8 mouse cellular contexts compared by ENCODE assay signal in genomic region chr17:34032806-34033205, GRCm38 (mm10). TPM values are rescaled to one million over a fixed set of nuclear protein-coding genes. Genes with fewer than 3 reads are reported as not detected.
DNase-seq lines count a peak whose midpoint lies in the region; ATAC-seq and TF ChIP-seq lines count a peak whose summit lies in the region.

No protein-coding gene starts in this region.

- ATAC-seq in heart, postnatal 0 days (ENCODE audit: insufficient read depth, low read depth), result no peak
- no peak for ATAC-seq in liver, embryonic 13.5 days (ENCODE audit: low read depth)
- ATAC-seq in stomach, embryonic 14.5 days (ENCODE audit: insufficient number of reproducible peaks, insufficient read depth, low FRiP score, low read depth), result no peak

- DNase-seq in gastrocnemius, postnatal 10 days, result peak; percentile 31
- no peak for DNase-seq in gastrocnemius, postnatal 14 days
- peak; percentile 48 for DNase-seq in thymus, postnatal 14 days
- DNase-seq in thymus, postnatal 10 days (ENCODE audit: low spot score in 2 of 2), result no peak
- no peak for DNase-seq in heart, postnatal 0 days (ENCODE audit: low spot score)
- DNase-seq in liver, embryonic 13.5 days, result no peak
- DNase-seq in urinary bladder, adult 18-20 months (ENCODE audit: low spot score in 2 of 2), result no peak

- H3K36me3 ChIP-seq in heart, postnatal 0 days (replicated peaks; ENCODE audit: control insufficient read depth, insufficient read depth, low read length), result peaks cover 51% of the 10 kb centered on the region
- H3K36me3 ChIP-seq in liver, embryonic 13.5 days, result peaks cover 63% of the 10 kb centered on the region
- peaks cover 54% of the 10 kb centered on the region for H3K36me3 ChIP-seq in stomach, embryonic 14.5 days (ENCODE audit: control insufficient read depth, insufficient read depth, low read length)

- no peak for TF ChIP-seq CTCF in heart, postnatal 0 days (IDR thresholded peaks at IDR 0.05; ENCODE audit: low read depth)

- H3K27ac ChIP-seq in heart, postnatal 0 days (ENCODE audit: low read depth), result peak overlapping the region; percentile 96; the same call in 1 of the 2 replicates
- H3K27ac ChIP-seq in liver, embryonic 13.5 days, result peak overlapping the region; percentile 92
- H3K27ac ChIP-seq in stomach, embryonic 14.5 days (ENCODE audit: low read length), result no peak overlapping the region

- peak overlapping the region; percentile 63 for H3K4me3 ChIP-seq in heart, postnatal 0 days (ENCODE audit: low read depth, low read length)
- peak overlapping the region; percentile 94 for H3K4me3 ChIP-seq in liver, embryonic 13.5 days (replicated peaks)
- H3K4me3 ChIP-seq in stomach, embryonic 14.5 days (ENCODE audit: low read depth, low read length), result peak overlapping the region; percentile 65

- peak overlapping the region; percentile 85 for H3K4me2 ChIP-seq in heart, postnatal 0 days (ENCODE audit: low read depth, low read length)
- peak overlapping the region; percentile 96 for H3K4me2 ChIP-seq in liver, embryonic 13.5 days
- peak overlapping the region; percentile 71 for H3K4me2 ChIP-seq in stomach, embryonic 14.5 days (replicated peaks; ENCODE audit: low read depth, low read length)

- intact Hi-C loops in gastrocnemius, postnatal 14 days (cut with DNase I; ENCODE audit: low total_unique reads), result no loop called here

- TF ChIP-seq EP300 in heart, postnatal 0 days (IDR thresholded peaks at IDR 0.05; ENCODE audit: low read depth), result no peak

- WGBS in heart, postnatal 0 days, result 45% methylated on average over 9 of the region's 9 CpGs
- WGBS in liver, embryonic 13.5 days (ENCODE audit: insufficient replicate concordance), result 24% methylated on average over 9 of the region's 9 CpGs
- WGBS in stomach, embryonic 14.5 days, result 56% methylated on average over 9 of the region's 9 CpGs

- H3K9ac ChIP-seq in heart, postnatal 0 days (replicated peaks; ENCODE audit: low read depth, low read length), result peak overlapping the region; percentile 73
- H3K9ac ChIP-seq in liver, embryonic 13.5 days, result peak overlapping the region; percentile 93
- H3K9ac ChIP-seq in stomach, embryonic 14.5 days (replicated peaks; ENCODE audit: low read depth, low read length), result peak overlapping the region; percentile 94

- H3K9me3 ChIP-seq in heart, postnatal 0 days (replicated peaks; ENCODE audit: control insufficient read depth, low read length), result no peaks in the 10 kb centered on the region
- no peaks in the 10 kb centered on the region for H3K9me3 ChIP-seq in liver, embryonic 13.5 days (replicated peaks)
- H3K9me3 ChIP-seq in stomach, embryonic 14.5 days (ENCODE audit: control insufficient read depth, low read depth, low read length), result no peaks in the 10 kb centered on the region

- H3K4me1 ChIP-seq in heart, postnatal 0 days (ENCODE audit: control insufficient read depth, insufficient read depth), result peaks cover 21% of the 10 kb centered on the region
- peaks cover 57% of the 10 kb centered on the region for H3K4me1 ChIP-seq in liver, embryonic 13.5 days (replicated peaks)
- peaks cover 25% of the 10 kb centered on the region for H3K4me1 ChIP-seq in stomach, embryonic 14.5 days (ENCODE audit: control insufficient read depth, insufficient read depth, low read length)

- H3K27me3 ChIP-seq in heart, postnatal 0 days (ENCODE audit: control insufficient read depth, insufficient read depth, low read length), result no peaks in the 10 kb centered on the region
- H3K27me3 ChIP-seq in liver, embryonic 13.5 days, result no peaks in the 10 kb centered on the region
- H3K27me3 ChIP-seq in stomach, embryonic 14.5 days (ENCODE audit: control insufficient read depth, insufficient read depth, low read length), result no peaks in the 10 kb centered on the region

RNA-seq across cellular contexts. Expression of gene Rxrb, which starts 1.2 kb away (rescaled TPM):
- total RNA-seq in gastrocnemius, postnatal 10 days (2021), result 10 to 100 TPM; 40.7 to 43.1 TPM
- 10 to 100 TPM; 35.2 to 35.8 TPM for total RNA-seq in gastrocnemius, postnatal 14 days (2021)
- 29.4 and 36.6 TPM in 2 replicates for total RNA-seq in heart, postnatal 0 days (2014; rRNA removed; ENCODE audit: low replicate concordance)
- 28.4 and 31.2 TPM in 2 replicates for polyA plus RNA-seq in heart, postnatal 0 days (2015; fragmentation: Nextera tagmentation; extraction: Ambion mirVana)
- 18.2 and 18.6 TPM in 2 replicates for polyA plus RNA-seq in liver, embryonic 13.5 days (2015; fragmentation: Nextera tagmentation; extraction: Ambion mirVana)
- 21.7 and 22.4 TPM in 2 replicates for polyA plus RNA-seq in stomach, embryonic 14.5 days (2014; fragmentation: Nextera tagmentation; extraction: Ambion mirVana)

RNA-seq across cellular contexts. Expression of gene Slc39a7, which starts 1.3 kb away (rescaled TPM):
- total RNA-seq in gastrocnemius, postnatal 10 days (2021), result 10 to 100 TPM; 64.1 to 75.4 TPM
- 10 to 100 TPM; 44.9 to 60.1 TPM for total RNA-seq in gastrocnemius, postnatal 14 days (2021)
- total RNA-seq in heart, postnatal 0 days (2014; rRNA removed; ENCODE audit: low replicate concordance), result 88.7 and 97.2 TPM in 2 replicates
- polyA plus RNA-seq in heart, postnatal 0 days (2015; fragmentation: Nextera tagmentation; extraction: Ambion mirVana), result 79.7 and 85.4 TPM in 2 replicates
- 71.7 and 76.7 TPM in 2 replicates for polyA plus RNA-seq in liver, embryonic 13.5 days (2015; fragmentation: Nextera tagmentation; extraction: Ambion mirVana)
- polyA plus RNA-seq in stomach, embryonic 14.5 days (2014; fragmentation: Nextera tagmentation; extraction: Ambion mirVana), result 81.3 and 91.7 TPM in 2 replicates

RNA-seq across cellular contexts. Expression of gene H2-Ke6, which starts 4.9 kb away (rescaled TPM):
- 10 to 100 TPM; 50.5 to 63.2 TPM for total RNA-seq in gastrocnemius, postnatal 10 days (2021)
- 10 to 100 TPM; 50.1 to 51.3 TPM for total RNA-seq in gastrocnemius, postnatal 14 days (2021)
- total RNA-seq in heart, postnatal 0 days (2014; rRNA removed; ENCODE audit: low replicate concordance), result 80.6 and 101 TPM in 2 replicates
- polyA plus RNA-seq in heart, postnatal 0 days (2015; fragmentation: Nextera tagmentation; extraction: Ambion mirVana), result 58.5 and 64.6 TPM in 2 replicates
- polyA plus RNA-seq in liver, embryonic 13.5 days (2015; fragmentation: Nextera tagmentation; extraction: Ambion mirVana), result 25.2 and 25.7 TPM in 2 replicates
- polyA plus RNA-seq in stomach, embryonic 14.5 days (2014; fragmentation: Nextera tagmentation; extraction: Ambion mirVana), result 41.7 and 44.9 TPM in 2 replicates

RNA-seq across cellular contexts. Expression of gene Col11a2, which starts 6.4 kb away (rescaled TPM):
- total RNA-seq in gastrocnemius, postnatal 10 days (2021), result 100 to 1,000 TPM in 1 of 2 experiments, 10 to 100 TPM in 1; 72.0 to 106 TPM
- 10 to 100 TPM; 51.1 to 56.0 TPM for total RNA-seq in gastrocnemius, postnatal 14 days (2021)
- 1.4 and 1.9 TPM in 2 replicates for total RNA-seq in heart, postnatal 0 days (2014; rRNA removed; ENCODE audit: low replicate concordance)
- 0.25 and 0.29 TPM in 2 replicates for polyA plus RNA-seq in heart, postnatal 0 days (2015; fragmentation: Nextera tagmentation; extraction: Ambion mirVana)
- 0.32 and 0.54 TPM in 2 replicates for polyA plus RNA-seq in liver, embryonic 13.5 days (2015; fragmentation: Nextera tagmentation; extraction: Ambion mirVana)
- polyA plus RNA-seq in stomach, embryonic 14.5 days (2014; fragmentation: Nextera tagmentation; extraction: Ambion mirVana), result 0.32 and 1.2 TPM in 2 replicates

RNA-seq across cellular contexts. Expression of gene Ring1, which starts 8.3 kb away (rescaled TPM):
- total RNA-seq in gastrocnemius, postnatal 10 days (2021), result 10 to 100 TPM; 13.4 to 18.0 TPM
- total RNA-seq in gastrocnemius, postnatal 14 days (2021), result 10 to 100 TPM; 11.3 to 13.1 TPM
- total RNA-seq in heart, postnatal 0 days (2014; rRNA removed; ENCODE audit: low replicate concordance), result 22.5 and 48.5 TPM in 2 replicates
- polyA plus RNA-seq in heart, postnatal 0 days (2015; fragmentation: Nextera tagmentation; extraction: Ambion mirVana), result 10.3 and 11.9 TPM in 2 replicates
- polyA plus RNA-seq in liver, embryonic 13.5 days (2015; fragmentation: Nextera tagmentation; extraction: Ambion mirVana), result 5.2 and 5.4 TPM in 2 replicates
- polyA plus RNA-seq in stomach, embryonic 14.5 days (2014; fragmentation: Nextera tagmentation; extraction: Ambion mirVana), result 7.5 and 8.6 TPM in 2 replicates

Comparison
In these comparisons a context has a peak if more than half of its experiments do, and no peak if none do; other contexts are left out.
1. DNase-seq: peak in gastrocnemius, postnatal 10 days (single experiment) and thymus, postnatal 14 days (single experiment); none in gastrocnemius, postnatal 14 days (single experiment), thymus, postnatal 10 days (0 of 2), heart, postnatal 0 days (single experiment), liver, embryonic 13.5 days (single experiment) and urinary bladder, adult 18-20 months (0 of 2).
2. Peak in every context shown above with its lines, with median percentiles within 50 percentile points of each other: H3K4me2 ChIP-seq, H3K4me3 ChIP-seq and H3K9ac ChIP-seq.